Mouse (Mus musculus): ENCODE results near the gene Ssc5d. TPM values are rescaled to one million over a fixed set of nuclear protein-coding genes. Genes with fewer than 3 reads are reported as not detected.

The Ssc5d gene
- total RNA-seq, 2 experiments from 2014 or later = 0.05 TPM; not detected in 1

- ATAC-seq (replicated peaks; ENCODE audit: poor library complexity, severe bottlenecking) = no peak
Observed at GRCm38 (mm10) chr7:4942673-4943072, 17.1 kb downstream of the Ssc5d start.

- peak; percentile 92 for ATAC-seq (replicated peaks; ENCODE audit: poor library complexity, severe bottlenecking)
Observed at GRCm38 (mm10) chr7:4943223-4943815, 17.7 kb downstream of the Ssc5d start.

- ATAC-seq (replicated peaks; ENCODE audit: poor library complexity, severe bottlenecking) = no peak
Observed at GRCm38 (mm10) chr7:4947855-4948254, 22.3 kb downstream of the Ssc5d start.

- peak; percentile 41; the same call in 1 of the 2 replicates for ATAC-seq (replicated peaks; ENCODE audit: poor library complexity, severe bottlenecking)
Observed at GRCm38 (mm10) chr7:4948386-4948785, 22.8 kb downstream of the Ssc5d start.

GRCm38 (mm10) chr7:4950561-4951342 is 25.2 kb downstream of the Ssc5d start:
- no peak for ATAC-seq (replicated peaks; ENCODE audit: poor library complexity, severe bottlenecking)

GRCm38 (mm10) chr7:4953815-4954445 is 28.3 kb downstream of the Ssc5d start:
- ATAC-seq (replicated peaks; ENCODE audit: poor library complexity, severe bottlenecking) = no peak

GRCm38 (mm10) chr7:4957361-4957760 is 31.8 kb downstream of the Ssc5d start:
- no peak for ATAC-seq (replicated peaks; ENCODE audit: poor library complexity, severe bottlenecking)

GRCm38 (mm10) chr7:4963527-4963926 is 37.9 kb downstream of the Ssc5d start:
- ATAC-seq (replicated peaks; ENCODE audit: poor library complexity, severe bottlenecking) = no peak

GRCm38 (mm10) chr7:4964272-4964671 is 38.7 kb downstream of the Ssc5d start, which contains the start of gene Sbk2:
TSS of gene Sbk2 (minus strand) at chr7:4964406.
- ATAC-seq (replicated peaks; ENCODE audit: poor library complexity, severe bottlenecking) = peak; percentile 99

- no peak for ATAC-seq (replicated peaks; ENCODE audit: poor library complexity, severe bottlenecking)
Observed at GRCm38 (mm10) chr7:4964988-4965387, 39.4 kb downstream of the Ssc5d start.

- ATAC-seq (replicated peaks; ENCODE audit: poor library complexity, severe bottlenecking) = no peak
Observed at GRCm38 (mm10) chr7:4971068-4971467, 45.5 kb downstream of the Ssc5d start, which contains the start of gene Sbk3. TSS of gene Sbk3 (minus strand) at chr7:4971168.

- ATAC-seq (replicated peaks; ENCODE audit: poor library complexity, severe bottlenecking) = peak; percentile 71
Observed at GRCm38 (mm10) chr7:4971710-4972109, 46.1 kb downstream of the Ssc5d start.

GRCm38 (mm10) chr7:4972321-4973047 is 46.9 kb downstream of the Ssc5d start:
- no peak for ATAC-seq (replicated peaks; ENCODE audit: poor library complexity, severe bottlenecking)

GRCm38 (mm10) chr7:4975455-4975854 is 49.9 kb downstream of the Ssc5d start:
- no peak for ATAC-seq (replicated peaks; ENCODE audit: poor library complexity, severe bottlenecking)

GRCm38 (mm10) chr7:4976832-4977231 is 51.2 kb downstream of the Ssc5d start:
- no peak for ATAC-seq (replicated peaks; ENCODE audit: poor library complexity, severe bottlenecking)

GRCm38 (mm10) chr7:4988250-4988649 is 62.7 kb downstream of the Ssc5d start:
- ATAC-seq (replicated peaks; ENCODE audit: poor library complexity, severe bottlenecking) = no peak

GRCm38 (mm10) chr7:4993347-4993998 is 67.9 kb downstream of the Ssc5d start:
- no peak for ATAC-seq (replicated peaks; ENCODE audit: poor library complexity, severe bottlenecking)

- no peak for ATAC-seq (replicated peaks; ENCODE audit: poor library complexity, severe bottlenecking)
Observed at GRCm38 (mm10) chr7:4993999-4994788, 68.6 kb downstream of the Ssc5d start.

Data from granulocyte monocyte progenitor cell, adult 5-6 weeks (primary cell).